Mouse (Mus musculus): ENCODE results near the gene Art3. TPM values are rescaled to one million over a fixed set of nuclear protein-coding genes. Genes with fewer than 3 reads are reported as not detected.
A peak's percentile ranks its signal among the peaks of the same experiment; 100 is the strongest.
"Not testable (repeated sequence)": the region's sequence is repeated elsewhere in the genome, so short reads cannot be mapped to it uniquely, and the experiment has no call there.

Gene Art3
- polyA plus RNA-seq, 1 experiment from 2014 or later, result not detected

GRCm38 (mm10) chr5:92321631-92322400 lies 9.8 kb upstream of the Art3 start:
- no peaks in the 10 kb centered on the region for H3K36me3 ChIP-seq (ENCODE audit: inconsistent target)
- H3K4me3 ChIP-seq (ENCODE audit: inconsistent target), result no peak overlapping the region
- 72% methylated on average over 8 of the region's 8 CpGs for WGBS (ENCODE audit: missing documents)
- H3K27ac ChIP-seq, result no peak overlapping the region
- no peaks in the 10 kb centered on the region for H3K79me2 ChIP-seq (ENCODE audit: inconsistent target)

GRCm38 (mm10) chr5:92322612-92323011 lies 9.0 kb upstream of the Art3 start:
- H3K4me3 ChIP-seq (ENCODE audit: inconsistent target), result no peak overlapping the region
- WGBS (ENCODE audit: missing documents), result 85% methylated on average over 4 of the region's 4 CpGs
- no peaks in the 10 kb centered on the region for H3K79me2 ChIP-seq (ENCODE audit: inconsistent target)
- H3K36me3 ChIP-seq (ENCODE audit: inconsistent target), result no peaks in the 10 kb centered on the region
- no peak overlapping the region for H3K27ac ChIP-seq

GRCm38 (mm10) chr5:92323264-92323663 lies 8.4 kb upstream of the Art3 start:
- Histone ChIP-seq H3K4me3 (ENCODE audit: inconsistent target) (no peak overlapping the region), H3K79me2 (ENCODE audit: inconsistent target) (no peaks in the 10 kb centered on the region), H3K27ac (no peak overlapping the region), H3K36me3 (ENCODE audit: inconsistent target) (no peaks in the 10 kb centered on the region)
- 78% methylated on average over 4 of the region's 5 CpGs for WGBS (ENCODE audit: missing documents)

GRCm38 (mm10) chr5:92327367-92327766 lies 4.3 kb upstream of the Art3 start:
- Histone ChIP-seq H3K4me3 (ENCODE audit: inconsistent target) (no peak overlapping the region), H3K79me2 (ENCODE audit: inconsistent target) (no peaks in the 10 kb centered on the region), H3K27ac (no peak overlapping the region), H3K36me3 (ENCODE audit: inconsistent target) (no peaks in the 10 kb centered on the region)
- WGBS (ENCODE audit: missing documents), result 12% methylated on average over 6 of the region's 6 CpGs

- no peak within 1 kb of the TSS for H3K4me3 ChIP-seq (ENCODE audit: inconsistent target)
- H3K36me3 ChIP-seq (ENCODE audit: inconsistent target), result no peaks in the 10 kb centered on the region
- 63% methylated on average over 7 of the region's 7 CpGs for WGBS (ENCODE audit: missing documents)
- H3K79me2 ChIP-seq (ENCODE audit: inconsistent target), result no peaks in the 10 kb centered on the region
- H3K27ac ChIP-seq, result no peak within 1 kb of the TSS
Observed at GRCm38 (mm10) chr5:92327929-92328328, 3.7 kb upstream of the Art3 start, which contains the start of gene Cxcl9. Gene Cxcl9, minus strand, starts transcription at chr5:92328079.

GRCm38 (mm10) chr5:92331122-92331521 lies 505 bp upstream of the Art3 start:
- WGBS (ENCODE audit: missing documents), result 57% methylated on average over 12 of the region's 12 CpGs
- Histone ChIP-seq H3K27ac (no peak overlapping the region), H3K79me2 (ENCODE audit: inconsistent target) (no peaks in the 10 kb centered on the region), H3K36me3 (ENCODE audit: inconsistent target) (no peaks in the 10 kb centered on the region), H3K4me3 (ENCODE audit: inconsistent target) (no peak overlapping the region)

GRCm38 (mm10) chr5:92332359-92332840 lies 773 bp downstream of the Art3 start:
- 11% methylated on average over 9 of the region's 9 CpGs for WGBS (ENCODE audit: missing documents)
- H3K27ac ChIP-seq, result peak overlapping the region; percentile 17; the same call in 1 of the 2 replicates

GRCm38 (mm10) chr5:92336743-92337142 lies 5.1 kb downstream of the Art3 start:
- Histone ChIP-seq H3K27ac (no peak overlapping the region), H3K4me3 (ENCODE audit: inconsistent target) (no peak overlapping the region), H3K79me2 (ENCODE audit: inconsistent target) (no peaks in the 10 kb centered on the region), H3K36me3 (ENCODE audit: inconsistent target) (no peaks in the 10 kb centered on the region)
- 56% methylated on average over 3 of the region's 3 CpGs for WGBS (ENCODE audit: missing documents)

More at GRCm38 (mm10) chr5:92332359-92332840, 773 bp downstream of the Art3 start:
- H3K4me3 ChIP-seq (ENCODE audit: inconsistent target), result peak overlapping the region; percentile 4; the same call in 1 of the 2 replicates
- no peaks in the 10 kb centered on the region for H3K79me2 ChIP-seq (ENCODE audit: inconsistent target)
- H3K36me3 ChIP-seq (ENCODE audit: inconsistent target), result no peaks in the 10 kb centered on the region

- Histone ChIP-seq H3K27ac (no peak overlapping the region), H3K36me3 (ENCODE audit: inconsistent target) (no peaks in the 10 kb centered on the region), H3K79me2 (ENCODE audit: inconsistent target) (no peaks in the 10 kb centered on the region), H3K4me3 (ENCODE audit: inconsistent target) (no peak overlapping the region)
- WGBS (ENCODE audit: missing documents), result 79% methylated on average over 4 of the region's 4 CpGs
Observed at GRCm38 (mm10) chr5:92340606-92341005, 9.0 kb downstream of the Art3 start.

- Histone ChIP-seq H3K79me2 (ENCODE audit: inconsistent target) (no peaks in the 10 kb centered on the region), H3K4me3 (ENCODE audit: inconsistent target) (no peak overlapping the region), H3K27ac (no peak overlapping the region), H3K36me3 (ENCODE audit: inconsistent target) (no peaks in the 10 kb centered on the region)
- 78% methylated on average over 8 of the region's 8 CpGs for WGBS (ENCODE audit: missing documents)
Observed at GRCm38 (mm10) chr5:92345006-92345405, 13.4 kb downstream of the Art3 start.

- Histone ChIP-seq H3K36me3 (ENCODE audit: inconsistent target) (no peaks in the 10 kb centered on the region), H3K4me3 (ENCODE audit: inconsistent target) (peak within 1 kb of the TSS; percentile 12; the same call in 1 of the 2 replicates), H3K27ac (no peak within 1 kb of the TSS), H3K79me2 (ENCODE audit: inconsistent target) (no peaks in the 10 kb centered on the region)
- 8% methylated on average over 14 of the region's 14 CpGs for WGBS (ENCODE audit: missing documents)
Observed at GRCm38 (mm10) chr5:92348794-92349413, 17.3 kb downstream of the Art3 start, which contains the start of gene Cxcl10. Gene Cxcl10, minus strand, starts transcription at chr5:92348889.

GRCm38 (mm10) chr5:92349731-92350130 lies 18.1 kb downstream of the Art3 start:
- Histone ChIP-seq H3K4me3 (ENCODE audit: inconsistent target) (no peak overlapping the region), H3K79me2 (ENCODE audit: inconsistent target) (no peaks in the 10 kb centered on the region), H3K36me3 (ENCODE audit: inconsistent target) (no peaks in the 10 kb centered on the region), H3K27ac (no peak overlapping the region)
- WGBS (ENCODE audit: missing documents), result 80% methylated on average over 7 of the region's 7 CpGs

GRCm38 (mm10) chr5:92352716-92353115 lies 21.1 kb downstream of the Art3 start:
- H3K27ac ChIP-seq, result peak overlapping the region; percentile 83
- not testable (repeated sequence) for H3K36me3 ChIP-seq (ENCODE audit: inconsistent target); H3K79me2 ChIP-seq (ENCODE audit: inconsistent target); H3K4me3 ChIP-seq (ENCODE audit: inconsistent target)
- 82% methylated on average over 4 of the region's 4 CpGs for WGBS (ENCODE audit: missing documents)

GRCm38 (mm10) chr5:92353517-92353916 lies 21.9 kb downstream of the Art3 start:
- Histone ChIP-seq H3K27ac (peak overlapping the region; percentile 83), H3K79me2 (ENCODE audit: inconsistent target) (no peaks in the 10 kb centered on the region), H3K4me3 (ENCODE audit: inconsistent target) (peak overlapping the region; percentile 43), H3K36me3 (ENCODE audit: inconsistent target) (no peaks in the 10 kb centered on the region)
- WGBS (ENCODE audit: missing documents), result 3% methylated on average over 11 of the region's 11 CpGs

- Histone ChIP-seq H3K36me3 (ENCODE audit: inconsistent target) (no peaks in the 10 kb centered on the region), H3K27ac (no peak overlapping the region), H3K79me2 (ENCODE audit: inconsistent target) (no peaks in the 10 kb centered on the region), H3K4me3 (ENCODE audit: inconsistent target) (no peak overlapping the region)
- 34% methylated on average over 10 of the region's 12 CpGs for WGBS (ENCODE audit: missing documents)
Observed at GRCm38 (mm10) chr5:92358033-92358432, 26.4 kb downstream of the Art3 start.

Data from macrophage (primary cell).